Mouse (Mus musculus) forebrain, embryonic 11.5 days (tissue): Measurements from ENCODE around the gene Psmb11. TPM values are rescaled to one million over a fixed set of nuclear protein-coding genes. Genes with fewer than 3 reads are reported as not detected.
A peak's percentile ranks its signal among the peaks of the same experiment; 100 is the strongest.
"Not testable (repeated sequence)": the region's sequence is repeated elsewhere in the genome, so short reads cannot be mapped to it uniquely, and the experiment has no call there.

Experiments
- ATAC-seq: fragments of 200-750 bp; cut with Nextera tagmentation; replicated peaks from 2 replicates; pipeline ENCODE4 v1.8.0; 2017; ENCODE audit warnings: moderate TSS enrichment; ENCODE audit not compliant: low FRiP score
- DNase-seq: peaks from one replicate; pipeline ENCODE4 v3.0.0-alpha.2; 2017; ENCODE audit warnings: low spot score
- H3K27ac ChIP-seq: fragments of 300-500 bp; sonication (generic); 2 replicates; pipeline ENCODE4 v1.5.1; 2014; ENCODE audit warnings: low read depth, low read length
- H3K27me3 ChIP-seq: fragments of 300-500 bp; sonication (generic); 2 replicates; pipeline ENCODE4 v1.6.1; 2014; ENCODE audit warnings: mild to moderate bottlenecking, low read length, mixed read lengths; ENCODE audit not compliant: control insufficient read depth, insufficient read depth
- H3K36me3 ChIP-seq: fragments of 300-500 bp; sonication (generic); 2 replicates; pipeline ENCODE4 v1.6.1; 2014; ENCODE audit warnings: mild to moderate bottlenecking, low read length, moderate library complexity, mixed read lengths; ENCODE audit not compliant: control insufficient read depth, insufficient read depth
- H3K4me1 ChIP-seq: fragments of 300-500 bp; sonication (generic); replicated peaks from 2 replicates; pipeline ENCODE4 v1.6.1; 2014; ENCODE audit warnings: low read length, mixed read lengths; ENCODE audit not compliant: control insufficient read depth, insufficient read depth
- H3K4me2 ChIP-seq: fragments of 300-500 bp; sonication (generic); 2 replicates; pipeline ENCODE4 v1.6.1; 2014; ENCODE audit warnings: low read depth, mild to moderate bottlenecking, low read length, moderate library complexity, mixed read lengths; ENCODE audit not compliant: severe bottlenecking
- H3K4me3 ChIP-seq: fragments of 300-500 bp; sonication (generic); 2 replicates; pipeline ENCODE4 v1.5.1; 2014; ENCODE audit warnings: low read depth, low read length
- H3K9ac ChIP-seq: fragments of 300-500 bp; sonication (generic); 2 replicates; pipeline ENCODE4 v1.6.1; 2014; ENCODE audit warnings: low read length
- H3K9me3 ChIP-seq: fragments of 300-500 bp; sonication (generic); 2 replicates; pipeline ENCODE4 v1.6.1; 2016; ENCODE audit warnings: low read length, mixed read lengths; ENCODE audit not compliant: control insufficient read depth
- WGBS: fragments of 180-500 bp; shearing (Covaris S2); extraction: QIAGEN DNeasy Blood & Tissue Kit; methylation state at CpG from one replicate; pipeline ENCODE4 v1.1.7; 2014; 5-methylcytosine and 5-hydroxymethylcytosine counted together
- polyA plus RNA-seq: library from polyadenylated mRNA; unstranded; fragments of >200 nt; fragmentation: Nextera tagmentation; extraction: Ambion mirVana; gene quantifications from 2 replicates; pipeline ENCODE4 v1.2.1, GENCODE M21; 2014

The Psmb11 gene
- polyA plus RNA-seq, 1 experiment from 2014 or later: not detected

DNA sequence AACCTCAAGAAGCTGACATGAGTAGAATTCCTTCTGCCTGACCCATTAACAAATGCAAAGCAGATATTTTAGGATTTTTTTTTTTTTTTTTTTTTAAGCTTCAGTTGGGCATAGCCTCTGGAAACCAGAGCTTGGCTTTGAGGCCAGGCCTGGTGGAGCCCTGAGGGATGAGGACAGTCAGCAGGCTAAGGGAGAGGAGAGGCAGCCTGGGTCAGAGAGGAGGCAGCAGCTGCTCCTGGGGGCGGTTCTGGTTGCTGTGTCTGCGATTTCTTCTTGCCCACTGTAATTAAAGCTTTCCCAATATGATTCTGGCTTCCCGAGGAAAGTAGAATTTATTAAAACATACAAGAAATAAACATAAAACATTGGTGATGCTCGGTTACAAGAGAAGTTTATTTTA lies 12.0 kb upstream of the Psmb11 start:
- ATAC-seq (no peak), DNase-seq (no peak)
- no peak overlapping the region for H3K4me2 ChIP-seq
- peaks cover 2% of the 10 kb centered on the region; the same call in 1 of the 2 replicates for H3K4me1 ChIP-seq
- no peak overlapping the region for H3K4me3 ChIP-seq
- no peaks in the 10 kb centered on the region for H3K27me3 ChIP-seq
- no peak overlapping the region for H3K9ac ChIP-seq
- no peaks in the 10 kb centered on the region for H3K9me3 ChIP-seq
- WGBS: 88% methylated on average over 4 of the region's 4 CpGs
- H3K27ac ChIP-seq: no peak overlapping the region
- no peaks in the 10 kb centered on the region; the same call in 1 of the 2 replicates for H3K36me3 ChIP-seq

DNA sequence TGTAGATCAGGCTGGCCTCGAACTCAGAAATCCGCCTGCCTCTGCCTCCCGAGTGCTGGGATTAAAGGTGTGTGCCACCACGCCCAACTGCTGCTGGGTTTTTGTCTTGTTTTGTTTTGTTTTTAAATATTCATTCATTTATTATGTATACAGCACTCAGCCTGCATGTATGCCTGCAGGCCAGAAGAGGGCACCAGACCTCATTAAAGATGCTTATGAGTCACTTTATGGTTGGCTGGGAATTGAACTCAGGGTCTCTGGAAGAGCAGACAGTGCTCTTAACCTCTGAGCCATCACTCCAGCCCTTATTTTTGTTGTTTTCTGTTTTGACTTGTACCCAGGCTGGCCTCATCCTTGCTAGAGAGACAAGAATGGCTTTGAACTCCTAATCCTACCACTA lies 11.3 kb upstream of the Psmb11 start:
- DNase-seq: no peak
- no peak overlapping the region for H3K4me2 ChIP-seq
- no peak overlapping the region for H3K27ac ChIP-seq
- H3K9me3 ChIP-seq: no peaks in the 10 kb centered on the region
- ATAC-seq: no peak
- WGBS: 84% methylated on average over 4 of the region's 4 CpGs
- no peaks in the 10 kb centered on the region for H3K27me3 ChIP-seq
- no peak overlapping the region for H3K4me3 ChIP-seq
- H3K9ac ChIP-seq: no peak overlapping the region
- H3K4me1 ChIP-seq: peaks cover 2% of the 10 kb centered on the region; the same call in 1 of the 2 replicates
- no peaks in the 10 kb centered on the region; the same call in 1 of the 2 replicates for H3K36me3 ChIP-seq

DNA sequence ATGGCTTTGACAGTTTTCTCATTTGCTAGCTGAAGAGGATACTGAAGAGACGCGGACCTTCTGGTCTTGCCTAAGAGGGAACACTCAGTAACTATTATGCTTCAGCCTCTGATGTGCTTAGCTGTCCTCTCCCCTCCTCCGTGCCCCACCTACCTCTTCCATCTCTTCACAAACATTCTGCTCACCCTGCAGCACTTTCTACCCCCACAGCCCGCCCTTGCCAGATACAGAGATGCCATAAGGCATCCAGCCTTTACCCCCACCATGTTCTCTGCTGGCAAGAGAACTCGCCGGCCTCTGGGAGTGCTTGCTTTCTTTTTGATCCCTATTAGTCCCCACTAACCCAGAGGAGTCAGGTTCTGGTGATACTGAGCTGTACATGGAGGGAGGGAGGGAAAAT lies 10.6 kb upstream of the Psmb11 start:
- H3K9ac ChIP-seq: no peak overlapping the region
- ATAC-seq: no peak
- no peaks in the 10 kb centered on the region for H3K9me3 ChIP-seq
- H3K36me3 ChIP-seq: peaks cover 3% of the 10 kb centered on the region; the same call in 1 of the 2 replicates
- H3K27ac ChIP-seq: no peak overlapping the region
- no peaks in the 10 kb centered on the region for H3K27me3 ChIP-seq
- H3K4me2 ChIP-seq: no peak overlapping the region
- no peak overlapping the region for H3K4me3 ChIP-seq
- peaks cover 2% of the 10 kb centered on the region; the same call in 1 of the 2 replicates for H3K4me1 ChIP-seq
- no peak for DNase-seq
- 88% methylated on average over 6 of the region's 6 CpGs for WGBS

DNA sequence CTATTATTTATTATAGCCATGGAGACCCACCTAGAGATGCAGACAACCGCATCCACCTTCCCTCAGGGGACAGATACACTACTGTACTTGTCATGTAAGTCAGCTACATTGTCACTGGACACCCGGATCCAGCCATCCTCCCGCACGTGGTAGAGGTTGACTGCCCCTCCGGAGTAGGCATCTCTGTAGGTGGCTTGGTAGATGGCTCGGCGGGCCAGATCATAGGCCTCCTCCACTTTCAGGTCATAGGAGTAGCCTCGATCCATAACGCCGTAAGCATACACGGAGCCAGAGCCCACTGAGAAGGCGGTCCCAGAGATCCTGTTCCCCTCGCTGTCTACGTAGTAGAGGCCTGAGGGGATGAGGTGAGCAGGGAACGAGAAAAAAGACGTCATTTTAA lies 7.1 kb upstream of the Psmb11 start:
- 89% methylated on average over 16 of the region's 16 CpGs for WGBS
- H3K27me3 ChIP-seq, H3K36me3 ChIP-seq, H3K9me3 ChIP-seq, H3K4me1 ChIP-seq, H3K27ac ChIP-seq, H3K4me3 ChIP-seq, H3K9ac ChIP-seq, ATAC-seq, H3K4me2 ChIP-seq, DNase-seq: not testable (repeated sequence)

DNA sequence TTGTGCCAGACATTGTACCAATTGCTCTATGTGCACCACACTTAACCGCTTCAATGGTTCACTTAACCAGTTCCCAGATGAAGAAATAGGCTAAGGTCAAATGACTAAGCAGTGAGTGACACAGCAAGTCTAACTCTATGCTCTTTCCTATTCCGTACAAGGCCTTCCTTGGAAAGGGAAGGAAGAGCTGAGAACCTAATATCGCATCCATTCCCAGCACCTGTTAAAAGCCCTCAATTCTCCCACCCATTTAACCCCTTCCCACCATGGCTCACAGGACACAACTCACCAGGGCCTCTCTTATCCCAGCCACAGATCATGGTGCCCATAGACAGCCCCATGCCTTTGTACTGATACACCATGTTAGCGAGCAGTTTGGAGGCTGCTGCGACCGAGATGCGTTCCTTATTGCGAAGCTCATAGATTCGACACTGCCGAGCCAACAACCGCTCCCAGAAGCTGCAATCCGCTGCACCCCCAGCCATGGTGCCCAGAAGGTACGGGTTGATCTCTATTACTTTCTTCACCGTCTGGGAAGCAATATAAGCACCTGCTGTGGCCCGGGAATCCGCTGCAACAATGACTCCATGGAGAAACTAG lies 4.9 kb upstream of the Psmb11 start:
- H3K36me3 ChIP-seq: peaks cover 3% of the 10 kb centered on the region; the same call in 1 of the 2 replicates
- no peak overlapping the region for H3K4me2 ChIP-seq
- H3K9me3 ChIP-seq: no peaks in the 10 kb centered on the region
- WGBS: 94% methylated on average over 16 of the region's 16 CpGs
- ATAC-seq: no peak
- H3K4me1 ChIP-seq: no peaks in the 10 kb centered on the region
- no peak overlapping the region for H3K9ac ChIP-seq
- no peaks in the 10 kb centered on the region for H3K27me3 ChIP-seq
- DNase-seq: no peak
- no peak overlapping the region for H3K27ac ChIP-seq
- no peak overlapping the region for H3K4me3 ChIP-seq

DNA sequence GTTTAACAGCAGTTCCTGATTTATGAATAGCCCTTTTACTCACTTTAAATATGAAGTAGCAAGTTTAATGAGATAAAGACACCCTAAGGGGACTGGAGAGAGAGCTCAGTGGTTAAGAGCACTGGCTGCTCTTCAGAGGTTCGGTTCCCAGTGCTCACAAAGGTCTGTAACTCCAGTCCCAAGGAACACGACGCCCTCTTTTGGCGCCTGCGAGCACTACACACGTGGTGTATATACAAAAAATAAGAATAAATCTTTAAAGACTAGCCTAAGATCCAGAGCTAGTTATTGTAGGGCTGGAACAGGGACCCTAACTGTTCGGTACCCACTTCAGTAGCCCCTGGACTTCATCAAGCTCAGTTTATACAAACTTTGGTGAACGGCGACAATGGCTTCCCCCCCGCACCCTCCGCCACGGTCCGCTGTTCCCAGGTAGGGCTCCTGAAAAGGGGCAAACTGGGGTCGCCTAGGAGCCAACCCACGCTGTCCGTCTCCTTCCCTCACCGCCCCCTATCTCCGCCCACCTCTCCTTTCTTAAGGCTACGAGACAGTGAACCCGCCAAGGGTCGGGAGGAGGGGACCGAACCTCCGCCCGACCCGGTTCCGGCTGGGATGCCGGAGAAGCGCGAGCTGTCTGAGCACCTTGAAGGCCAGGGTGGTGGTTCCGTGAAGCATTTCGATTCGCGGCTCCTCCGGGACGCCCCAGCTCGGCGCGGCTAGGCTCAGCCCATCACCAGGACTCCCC lies 3.9 kb upstream of the Psmb11 start:
- Histone ChIP-seq H3K36me3 (peaks cover 3% of the 10 kb centered on the region; the same call in 1 of the 2 replicates), H3K27ac (no peak overlapping the region), H3K4me1 (no peaks in the 10 kb centered on the region), H3K27me3 (no peaks in the 10 kb centered on the region), H3K4me2 (peak overlapping the region; percentile 71), H3K9me3 (no peaks in the 10 kb centered on the region), H3K9ac (peak overlapping the region; percentile 93), H3K4me3 (peak overlapping the region; percentile 83)
- 2% methylated on average over 38 of the region's 38 CpGs for WGBS
- DNase-seq (peak; percentile 67), ATAC-seq (peak; percentile 63)

DNA sequence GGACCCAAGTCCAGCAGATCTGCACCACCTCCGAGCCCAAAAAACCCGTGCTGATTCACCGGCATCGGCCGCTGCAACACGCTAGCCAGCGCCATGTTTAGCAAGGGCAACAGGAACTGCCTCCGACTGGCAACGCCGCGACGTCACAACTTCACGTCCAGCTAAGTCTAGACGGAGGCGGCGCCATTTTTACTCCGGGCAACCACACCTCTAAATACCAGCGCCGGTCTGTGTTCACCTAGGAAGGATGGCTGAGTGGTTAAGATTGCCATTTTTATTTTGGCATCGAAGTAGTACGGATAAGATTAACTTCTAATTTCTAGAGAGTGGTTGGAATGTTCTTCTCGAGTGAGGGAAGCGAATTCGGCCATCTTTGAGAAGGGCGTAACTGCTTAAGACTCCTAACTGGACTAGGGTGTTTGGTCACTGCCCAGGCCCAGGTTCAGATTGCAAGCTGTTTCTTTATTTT lies 3.3 kb upstream of the Psmb11 start, which contains the start of gene Psmb5:
TSS of gene Psmb5 (minus strand) at position 126 of the 469 bp plus-strand sequence.
- Histone ChIP-seq H3K4me1 (no peaks in the 10 kb centered on the region), H3K9me3 (no peaks in the 10 kb centered on the region), H3K27ac (no peak within 1 kb of the TSS), H3K9ac (peak within 1 kb of the TSS; percentile 93), H3K36me3 (peaks cover 3% of the 10 kb centered on the region; the same call in 1 of the 2 replicates), H3K4me3 (peak within 1 kb of the TSS; percentile 83), H3K4me2 (peak within 1 kb of the TSS; percentile 71), H3K27me3 (no peaks in the 10 kb centered on the region)
- DNase-seq (peak; percentile 91), ATAC-seq (peak; percentile 90)
- WGBS: under 1% methylated on average over 25 of the region's 25 CpGs

DNA sequence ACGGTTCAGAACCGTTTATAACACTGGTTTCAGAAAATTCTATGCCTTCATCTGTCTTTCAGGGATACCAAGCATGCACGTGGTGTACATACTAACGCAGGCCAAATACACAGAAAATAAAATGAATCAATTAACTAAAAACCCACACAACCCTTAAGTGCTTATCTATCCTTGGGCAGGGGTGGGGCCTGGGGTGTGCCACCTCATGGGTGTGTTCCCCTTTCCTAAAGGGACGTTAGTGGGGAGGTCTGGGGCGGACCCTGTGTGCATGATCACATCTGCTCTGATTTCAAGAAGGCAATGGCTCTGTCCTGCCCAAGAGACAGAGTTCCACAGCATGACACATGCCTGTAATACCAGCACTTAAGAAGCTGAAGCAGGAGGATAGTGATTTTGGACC lies 2.1 kb downstream of the Psmb11 start:
- Histone ChIP-seq H3K4me1 (no peaks in the 10 kb centered on the region), H3K4me2 (no peak overlapping the region), H3K27ac (no peak overlapping the region), H3K36me3 (no peaks in the 10 kb centered on the region), H3K9ac (no peak overlapping the region), H3K27me3 (no peaks in the 10 kb centered on the region), H3K4me3 (no peak overlapping the region), H3K9me3 (no peaks in the 10 kb centered on the region)
- DNase-seq (no peak), ATAC-seq (no peak)
- 89% methylated on average over 6 of the region's 6 CpGs for WGBS
